Mouse (Mus musculus) spleen, embryonic (tissue): ENCODE results near the gene Gm21170.
"Not testable (repeated sequence)": the region's sequence is repeated elsewhere in the genome, so short reads cannot be mapped to it uniquely, and the experiment has no call there.

ENCODE experiments used
- CTCF ChIA-PET: fragments of 350-600 bp; sonication (Branson Sonifier 250); formaldehyde crosslinking; loops from one replicate; lab custom pipeline; 2022; lab: Charles Lee

Gm21170 gene

DNA sequence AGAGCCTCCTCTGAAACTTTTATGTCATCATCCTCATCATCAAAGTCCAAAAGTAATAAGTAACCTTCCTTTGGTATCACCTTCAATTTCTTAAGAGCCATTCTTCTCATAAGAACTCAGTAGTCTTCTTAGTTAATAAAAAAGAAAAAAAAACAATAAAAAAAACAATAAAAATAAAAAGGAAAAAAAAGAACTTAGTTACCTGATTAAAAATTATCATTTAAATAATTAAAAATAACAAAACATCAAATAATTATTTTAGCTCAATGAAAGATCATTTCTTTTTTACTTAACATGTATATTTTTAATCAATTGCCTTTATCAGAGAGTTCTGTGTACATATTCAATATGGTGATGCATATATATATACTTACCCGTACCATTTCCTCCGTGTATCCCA is at the start of gene Gm21170:
Gene Gm21170 (minus strand): TSS at position 101 of the 400 bp plus-strand sequence.
- CTCF ChIA-PET = not testable (repeated sequence)
